Mouse (Mus musculus) Patski (cell line): Measurements from ENCODE around the gene Calr4. TPM values are rescaled to one million over a fixed set of nuclear protein-coding genes. Genes with fewer than 3 reads are reported as not detected.

Source experiments
- ATAC-seq: fragments of 100-300 bp; one replicate; pipeline ENCODE4 v1.8.0; 2021
- CTCF ChIA-PET: fragments of 350-600 bp; sonication (Branson Sonifier 250); formaldehyde crosslinking; loops from one replicate; lab custom pipeline; 2022; ENCODE audit warnings: inconsistent platforms; lab: Charles Lee
- POLR2A ChIA-PET: fragments of 350-600 bp; sonication (Branson Sonifier 250); formaldehyde crosslinking; loops from one replicate; lab custom pipeline; 2022; ENCODE audit warnings: antibody characterized with exemption, inconsistent platforms; lab: Charles Lee
- DNase-seq: peaks from one replicate; pipeline ENCODE4 v3.0.0-alpha.2; 2011; ENCODE audit warnings: low read depth, low spot score
- H3K27me3 ChIP-seq: fragments of 371-371 bp; one replicate; pipeline ENCODE4 v1.5.1; 2021
- CTCF ChIP-seq: fragments of 100-300 bp; IDR thresholded peaks from one replicate; pipeline ENCODE4 v1.5.1; 2021
- in situ Hi-C: fragments of 300-500 bp; cut with MboI; formaldehyde crosslinking; loops from 3 replicates; pipeline ENCODE4 v1.11.1; 2018; ENCODE audit warnings: low pct_unique_long_range_greater_than_20kb, mixed read lengths
- polyA plus RNA-seq: library from polyadenylated mRNA; unstranded; gene quantifications from one replicate; pipeline ENCODE4 v1.2.3, GENCODE M21; 2021

Gene Calr4
- polyA plus RNA-seq, 1 experiment from 2014 or later = not detected

DNA sequence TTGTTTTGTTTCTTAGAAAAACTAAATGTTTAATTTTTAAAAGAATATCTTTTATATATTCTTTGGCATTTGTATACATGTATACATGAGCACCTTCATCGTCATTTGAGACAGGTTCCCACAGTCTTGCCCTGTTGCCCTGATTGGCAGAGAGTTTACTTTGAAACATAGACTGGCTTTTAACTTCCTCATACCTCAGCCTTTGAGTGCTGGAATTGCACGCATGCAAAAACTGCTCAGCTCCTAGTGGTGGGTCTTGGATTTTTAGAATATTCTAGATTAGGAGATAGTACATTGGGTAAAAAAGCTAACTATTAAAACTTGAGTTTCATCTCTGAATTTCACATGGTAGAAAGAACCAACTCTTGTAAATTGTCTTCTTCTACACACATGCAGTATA, 21.0 kb downstream of the Calr4 start:
- TF ChIP-seq CTCF = no peak

GRCm38 (mm10) chr4:109255727-109256417, 21.6 kb downstream of the Calr4 start:
- ChIA-PET CTCF (interaction anchor here (1.3 to 1.4 kb wide), 2 partner anchors 10 to 12 kb away, joined by 3 to 4 read pairs; no protein-coding TSS in a partner anchor), POLR2A (no interaction called here)
- ATAC-seq = no peak
- TF ChIP-seq CTCF = no peak
- in situ Hi-C loops = no loop called here
- no peak for DNase-seq
- H3K27me3 ChIP-seq = no peaks in the 10 kb centered on the region

More for the DNA sequence above, 21.0 kb downstream of the Calr4 start:
- POLR2A ChIA-PET = no interaction called here
- DNase-seq (no peak), ATAC-seq (no peak)
- CTCF ChIA-PET = interaction anchor here (0.9 to 1.4 kb wide), 2 partner anchors 11 to 17 kb away, joined by 3 to 4 read pairs; no protein-coding TSS in a partner anchor
- H3K27me3 ChIP-seq = no peaks in the 10 kb centered on the region
- in situ Hi-C loops = no loop called here

DNA sequence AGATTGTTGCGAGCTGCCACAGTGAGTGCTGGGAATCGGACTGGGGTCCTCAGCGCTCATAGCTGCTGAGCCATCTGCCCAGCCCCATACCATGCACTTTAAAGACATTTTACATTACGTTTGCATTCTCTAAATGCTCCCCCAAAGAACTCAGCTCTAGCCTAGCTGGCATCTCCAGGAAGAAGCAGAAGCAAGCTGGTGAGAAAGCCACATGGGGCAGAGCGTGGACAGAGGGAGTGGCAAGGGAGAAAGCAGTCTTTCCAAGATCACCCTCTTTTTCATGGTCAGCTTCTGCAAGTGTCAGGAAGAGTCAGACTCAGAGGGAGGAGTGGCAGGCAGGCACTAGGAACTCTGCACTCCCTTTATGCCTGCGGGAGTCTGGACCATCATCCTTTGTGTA, 22.5 kb downstream of the Calr4 start:
- CTCF ChIA-PET = interaction anchor here (1.3 to 1.4 kb wide), 2 partner anchors 9 to 11 kb away, joined by 3 to 4 read pairs; no protein-coding TSS in a partner anchor
- no peaks in the 10 kb centered on the region for H3K27me3 ChIP-seq
- POLR2A ChIA-PET = no interaction called here
- DNase-seq = no peak
- ATAC-seq = no peak
- in situ Hi-C loops = no loop called here
- TF ChIP-seq CTCF = no peak

GRCm38 (mm10) chr4:109257639-109258038, 23.4 kb downstream of the Calr4 start:
- no peak for TF ChIP-seq CTCF
- DNase-seq (no peak), ATAC-seq (no peak)
- POLR2A ChIA-PET = interaction anchor here (0.5 kb wide), 1 partner anchor 43 kb away, joined by 3 read pairs; no protein-coding TSS in a partner anchor
- CTCF ChIA-PET = no interaction called here
- in situ Hi-C loops = no loop called here
- no peaks in the 10 kb centered on the region for H3K27me3 ChIP-seq

DNA sequence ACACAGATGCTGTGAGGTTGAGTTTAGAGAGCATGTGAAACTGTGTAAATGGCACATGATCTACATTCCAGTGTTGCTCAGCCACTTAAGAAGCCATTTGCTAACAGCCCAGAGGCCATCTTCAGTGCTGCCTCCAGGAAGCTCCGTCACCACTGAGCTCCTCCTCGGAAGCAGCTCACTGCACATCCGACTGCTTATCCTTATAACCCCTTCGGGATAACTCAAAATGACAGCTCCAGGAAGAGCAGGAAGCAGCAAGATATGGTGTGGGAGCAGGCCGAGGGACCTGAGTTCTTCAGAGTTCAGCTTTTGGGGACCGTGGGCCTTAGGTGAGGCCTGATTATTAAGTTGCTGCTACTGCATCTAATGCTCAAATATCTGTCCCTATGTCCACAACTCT, 27.8 kb downstream of the Calr4 start:
- no peaks in the 10 kb centered on the region for H3K27me3 ChIP-seq
- ChIA-PET POLR2A (no interaction called here), CTCF (interaction anchor here (2.1 kb wide), 1 partner anchor 10 kb away, joined by 5 read pairs; no protein-coding TSS in a partner anchor)
- ATAC-seq (no peak), DNase-seq (no peak)
- TF ChIP-seq CTCF = no peak
- in situ Hi-C loops = no loop called here

DNA sequence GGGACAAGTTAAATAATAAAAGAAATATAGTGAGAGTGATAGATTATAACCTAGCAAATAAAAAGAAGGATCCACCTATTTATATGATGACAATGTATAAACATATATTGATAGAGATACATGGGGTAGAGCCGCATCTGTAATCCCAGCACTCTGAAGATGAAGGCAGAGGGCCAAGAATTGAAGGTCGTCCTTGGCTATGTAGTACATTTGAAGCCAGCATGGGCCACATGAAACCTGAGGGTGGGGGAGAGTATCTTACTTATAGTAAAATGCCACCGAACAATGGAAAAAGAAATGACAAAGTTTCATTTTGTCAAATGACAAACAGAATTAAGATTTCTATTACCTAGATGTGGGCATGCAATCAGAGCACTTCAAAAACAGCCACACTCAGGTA, 31.8 kb downstream of the Calr4 start:
- DNase-seq (no peak), ATAC-seq (no peak)
- no peak for TF ChIP-seq CTCF
- no peaks in the 10 kb centered on the region for H3K27me3 ChIP-seq
- CTCF ChIA-PET = interaction anchor here (1.7 kb wide), 1 partner anchor 10 kb away, joined by 4 read pairs; no protein-coding TSS in a partner anchor
- POLR2A ChIA-PET = no interaction called here
- in situ Hi-C loops = no loop called here

GRCm38 (mm10) chr4:109266744-109267143, 32.5 kb downstream of the Calr4 start:
- CTCF ChIA-PET = interaction anchor here (1.7 kb wide), 1 partner anchor 11 kb away, joined by 4 read pairs; no protein-coding TSS in a partner anchor
- POLR2A ChIA-PET = no interaction called here
- no peaks in the 10 kb centered on the region for H3K27me3 ChIP-seq
- TF ChIP-seq CTCF = no peak
- ATAC-seq = no peak
- no peak for DNase-seq
- in situ Hi-C loops = no loop called here

- POLR2A ChIA-PET = no interaction called here
Measured at GRCm38 (mm10) chr4:109267452-109267851, 33.2 kb downstream of the Calr4 start.

GRCm38 (mm10) chr4:109268903-109269302, 34.6 kb downstream of the Calr4 start:
- ATAC-seq (no peak), DNase-seq (no peak)
- CTCF ChIA-PET = no interaction called here
- in situ Hi-C loops = no loop called here
- POLR2A ChIA-PET = no interaction called here
- no peaks in the 10 kb centered on the region for H3K27me3 ChIP-seq
- no peak for TF ChIP-seq CTCF

More at GRCm38 (mm10) chr4:109267452-109267851, 33.2 kb downstream of the Calr4 start:
- in situ Hi-C loops = no loop called here
- H3K27me3 ChIP-seq = no peaks in the 10 kb centered on the region
- DNase-seq = no peak
- CTCF ChIA-PET = interaction anchor here (1.0 kb wide), 1 partner anchor 11 kb away, joined by 3 read pairs; no protein-coding TSS in a partner anchor
- no peak for ATAC-seq
- TF ChIP-seq CTCF = no peak

DNA sequence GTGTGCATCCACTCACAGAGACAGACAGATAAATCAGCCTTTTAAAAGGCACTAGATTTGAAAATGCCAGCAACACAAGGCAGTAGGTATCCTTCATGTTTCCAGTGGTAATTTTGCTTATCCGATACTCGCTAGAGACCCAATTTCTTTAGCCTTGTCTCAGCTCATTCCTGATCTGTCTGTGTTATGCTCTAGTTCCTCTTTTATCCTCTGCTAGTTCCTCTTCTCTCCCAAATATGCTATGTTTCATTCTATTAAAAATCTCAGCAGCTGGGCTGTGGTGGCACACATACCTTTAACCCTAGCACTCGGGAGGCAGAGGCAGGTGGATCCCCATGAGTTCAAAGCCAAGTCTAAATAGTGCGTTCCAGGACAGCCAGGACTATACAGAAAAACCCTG, 37.5 kb downstream of the Calr4 start:
- CTCF ChIA-PET = interaction anchor here (1.2 kb wide), 1 partner anchor 12 kb away, joined by 4 read pairs; no protein-coding TSS in a partner anchor

GRCm38 (mm10) chr4:109273586-109274240, 39.4 kb downstream of the Calr4 start:
- in situ Hi-C loops = no loop called here
- DNase-seq (no peak), ATAC-seq (no peak)
- TF ChIP-seq CTCF = no peak
- ChIA-PET CTCF (no interaction called here), POLR2A (interaction anchor here (0.5 kb wide), 1 partner anchor 168 kb away, joined by 3 read pairs; no protein-coding TSS in a partner anchor)
- H3K27me3 ChIP-seq = no peaks in the 10 kb centered on the region

More for the DNA sequence above, 37.5 kb downstream of the Calr4 start:
- no peak for DNase-seq
- no peak for TF ChIP-seq CTCF
- POLR2A ChIA-PET = no interaction called here
- ATAC-seq = no peak
- H3K27me3 ChIP-seq = no peaks in the 10 kb centered on the region
- in situ Hi-C loops = no loop called here
